Mouse (Mus musculus): ENCODE results near the gene Mlh3.

The Mlh3 gene

GRCm38 (mm10) chr12:85227227-85227626 is 43.2 kb downstream of the Mlh3 start:
- no peak for DNase-seq

- DNase-seq: no peak
Measured at GRCm38 (mm10) chr12:85219905-85220290, 50.5 kb downstream of the Mlh3 start.

GRCm38 (mm10) chr12:85219236-85219904 is 51.0 kb downstream of the Mlh3 start, which contains the start of gene Eif2b2:
TSS of gene Eif2b2 (plus strand) at chr12:85219481.
- DNase-seq: peak; percentile 99

GRCm38 (mm10) chr12:85217733-85218310 is 52.6 kb downstream of the Mlh3 start:
- no peak for DNase-seq

GRCm38 (mm10) chr12:85215031-85215430 is 55.4 kb downstream of the Mlh3 start:
- DNase-seq: no peak

GRCm38 (mm10) chr12:85208687-85209199 is 61.7 kb downstream of the Mlh3 start:
- DNase-seq: no peak

GRCm38 (mm10) chr12:85205425-85205824 is 65.0 kb downstream of the Mlh3 start:
- no peak for DNase-seq

GRCm38 (mm10) chr12:85204105-85204504 is 66.3 kb downstream of the Mlh3 start:
- DNase-seq: no peak

- DNase-seq: no peak
Measured at GRCm38 (mm10) chr12:85203699-85204098, 66.7 kb downstream of the Mlh3 start.

GRCm38 (mm10) chr12:85202191-85202590 is 68.2 kb downstream of the Mlh3 start:
- DNase-seq: no peak

- DNase-seq: no peak
Measured at GRCm38 (mm10) chr12:85201830-85202147, 68.6 kb downstream of the Mlh3 start.

GRCm38 (mm10) chr12:85200929-85201829 is 69.2 kb downstream of the Mlh3 start:
- no peak for DNase-seq

- no peak for DNase-seq
Measured at GRCm38 (mm10) chr12:85199954-85200353, 70.4 kb downstream of the Mlh3 start.

- no peak for DNase-seq
Measured at GRCm38 (mm10) chr12:85197936-85198335, 72.5 kb downstream of the Mlh3 start.

GRCm38 (mm10) chr12:85197371-85197770 is 73.0 kb downstream of the Mlh3 start:
- DNase-seq: no peak

- DNase-seq: no peak
Measured at GRCm38 (mm10) chr12:85196191-85196590, 74.2 kb downstream of the Mlh3 start.

- no peak for DNase-seq
Measured at GRCm38 (mm10) chr12:85195086-85195485, 75.3 kb downstream of the Mlh3 start.

- peak; percentile 56 for DNase-seq
Measured at GRCm38 (mm10) chr12:85194623-85195018, 75.8 kb downstream of the Mlh3 start.

- DNase-seq: no peak
Measured at GRCm38 (mm10) chr12:85193923-85194622, 76.3 kb downstream of the Mlh3 start.

GRCm38 (mm10) chr12:85193146-85193545 is 77.3 kb downstream of the Mlh3 start:
- DNase-seq: no peak

GRCm38 (mm10) chr12:85192461-85193108 is 77.8 kb downstream of the Mlh3 start:
- DNase-seq: peak; percentile 17

- no peak for DNase-seq
Measured at GRCm38 (mm10) chr12:85190290-85190689, 80.1 kb downstream of the Mlh3 start.

All from kidney, adult 11 months (tissue).